In the genomic region with DNA sequence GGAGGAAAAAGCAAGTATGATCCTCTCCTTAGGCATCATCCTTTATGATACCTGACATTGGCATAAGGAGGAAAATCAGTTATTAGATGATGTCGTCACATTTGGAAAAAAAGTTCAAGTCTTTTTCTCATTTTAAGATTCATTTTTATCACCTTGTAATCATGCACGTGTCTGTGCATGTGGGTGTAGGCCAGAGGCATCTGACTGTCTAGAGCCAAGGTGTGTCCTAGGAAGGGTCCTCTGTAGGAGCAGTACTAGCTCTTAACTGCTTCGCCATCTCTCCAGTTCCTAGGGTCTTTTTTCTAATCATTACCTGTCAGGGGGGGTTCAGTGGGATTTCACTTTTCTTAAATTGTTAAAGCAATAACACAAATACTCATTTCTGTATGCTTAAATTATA, we compare ENCODE assay signal across 8 mouse cellular contexts. TPM values are rescaled to one million over a fixed set of nuclear protein-coding genes. Genes with fewer than 3 reads are reported as not detected.
DNase-seq lines count a peak whose midpoint lies in the region; ATAC-seq and TF ChIP-seq lines count a peak whose summit lies in the region.

No protein-coding gene starts in this region.

- 49% methylated on average over 3 of the region's 3 CpGs for WGBS in heart, adult 2 months
- 34% methylated on average over 3 of the region's 3 CpGs for WGBS in forebrain, embryonic 16.5 days
- WGBS in liver, postnatal 0 days (ENCODE audit: insufficient replicate concordance), result 52% methylated on average over 3 of the region's 3 CpGs

- DNase-seq in heart, adult 2 months, result no peak
- no peak for DNase-seq in heart, adult 8-10 months (ENCODE audit: low spot score)
- DNase-seq in liver, postnatal 0 days, result no peak
- no peak for DNase-seq in urinary bladder, adult 18-20 months (ENCODE audit: low spot score in 2 of 2)
- DNase-seq in adrenal gland, postnatal 14 days, result no peak
- DNase-seq in layer of hippocampus, postnatal 25 days (ENCODE audit: extremely low spot score in 1 of 2, low spot score in 1 of 2), result no peak

- TF ChIP-seq CTCF in heart, adult 2 months (IDR thresholded peaks at IDR 0.05), result no peak
- TF ChIP-seq CTCF in ES-Bruce4 (IDR thresholded peaks at IDR 0.05; ENCODE audit: low read depth, low read length), result no peak
- no peak for TF ChIP-seq CTCF in liver, postnatal 0 days (IDR thresholded peaks at IDR 0.05; ENCODE audit: low read depth)

- no peaks in the 10 kb centered on the region for H3K27me3 ChIP-seq in heart, adult 2 months (ENCODE audit: control insufficient read depth, insufficient read depth, low read length)
- H3K27me3 ChIP-seq in ES-Bruce4 (ENCODE audit: control insufficient read depth, insufficient read depth, low read length, poor library complexity, severe bottlenecking), result no peaks in the 10 kb centered on the region
- H3K27me3 ChIP-seq in forebrain, embryonic 16.5 days (replicated peaks; ENCODE audit: control insufficient read depth, insufficient read depth, low read length), result no peaks in the 10 kb centered on the region
- no peaks in the 10 kb centered on the region for H3K27me3 ChIP-seq in liver, postnatal 0 days (ENCODE audit: insufficient read depth, low read length)

- H3K9ac ChIP-seq in heart, adult 2 months (ENCODE audit: low read depth, low read length), result no peak overlapping the region
- H3K9ac ChIP-seq in ES-Bruce4 (ENCODE audit: low read depth, poor library complexity, severe bottlenecking), result no peak overlapping the region
- peak overlapping the region; percentile 39; the same call in 1 of the 2 replicates for H3K9ac ChIP-seq in forebrain, embryonic 16.5 days (replicated peaks; ENCODE audit: low read depth, low read length)
- H3K9ac ChIP-seq in liver, postnatal 0 days (replicated peaks), result no peak overlapping the region

- no peaks in the 10 kb centered on the region for H3K36me3 ChIP-seq in heart, adult 2 months (ENCODE audit: control insufficient read depth, insufficient read depth, low read length)
- no peaks in the 10 kb centered on the region for H3K36me3 ChIP-seq in ES-Bruce4 (ENCODE audit: control insufficient read depth, insufficient read depth, low read length, poor library complexity, severe bottlenecking)
- no peaks in the 10 kb centered on the region for H3K36me3 ChIP-seq in forebrain, embryonic 16.5 days (ENCODE audit: control insufficient read depth, insufficient read depth)
- no peaks in the 10 kb centered on the region for H3K36me3 ChIP-seq in liver, postnatal 0 days (replicated peaks; ENCODE audit: insufficient read depth, low read length)

- peaks cover 3% of the 10 kb centered on the region for H3K4me1 ChIP-seq in heart, adult 2 months (ENCODE audit: control insufficient read depth, insufficient read depth, low read length)
- H3K4me1 ChIP-seq in ES-Bruce4 (ENCODE audit: control insufficient read depth, insufficient read depth, low read length), result no peaks in the 10 kb centered on the region
- H3K4me1 ChIP-seq in forebrain, embryonic 16.5 days (replicated peaks; ENCODE audit: control insufficient read depth, insufficient read depth, low read length), result peaks cover 3% of the 10 kb centered on the region
- no peaks in the 10 kb centered on the region for H3K4me1 ChIP-seq in liver, postnatal 0 days (ENCODE audit: insufficient read depth)

- peak overlapping the region; percentile 56 for H3K4me2 ChIP-seq in forebrain, embryonic 16.5 days (ENCODE audit: low read length)
- H3K4me2 ChIP-seq in liver, postnatal 0 days (ENCODE audit: low read depth, low read length), result peak overlapping the region; percentile 56

- TF ChIP-seq EP300 in heart, adult 2 months (IDR thresholded peaks at IDR 0.05; ENCODE audit: insufficient read depth, low read depth, low read length), result no peak
- TF ChIP-seq EP300 in ES-Bruce4 (IDR thresholded peaks at IDR 0.05; ENCODE audit: insufficient read depth, low read depth, low read length), result no peak
- no peak for TF ChIP-seq EP300 in liver, postnatal 0 days (IDR thresholded peaks at IDR 0.05; ENCODE audit: low read depth)

- intact Hi-C loops in heart, adult 2 months (cut with DNase I), result no loop called here

- no peaks in the 10 kb centered on the region for H3K9me3 ChIP-seq in ES-Bruce4 (replicated peaks; ENCODE audit: control insufficient read depth, insufficient read depth, low read length, poor library complexity, severe bottlenecking)
- H3K9me3 ChIP-seq in forebrain, embryonic 16.5 days (ENCODE audit: control insufficient read depth, low read length), result no peaks in the 10 kb centered on the region
- H3K9me3 ChIP-seq in liver, postnatal 0 days (ENCODE audit: low read length), result no peaks in the 10 kb centered on the region

- H3K4me3 ChIP-seq in heart, adult 2 months, result peak overlapping the region; percentile 65; the same call in 1 of the 2 replicates
- H3K4me3 ChIP-seq in ES-Bruce4 (ENCODE audit: low read depth, low read length), result peak overlapping the region; percentile 44
- peak overlapping the region; percentile 31 for H3K4me3 ChIP-seq in forebrain, embryonic 16.5 days (replicated peaks; ENCODE audit: low read length)
- H3K4me3 ChIP-seq in liver, postnatal 0 days (ENCODE audit: low read depth, low read length), result peak overlapping the region; percentile 58

- no peaks in the 10 kb centered on the region for H3K79me2 ChIP-seq in heart, adult 2 months (replicated peaks; ENCODE audit: control insufficient read depth, insufficient read depth, low read length)

- peak overlapping the region; percentile 8; the same call in 1 of the 2 replicates for H3K27ac ChIP-seq in heart, adult 2 months
- no peak overlapping the region for H3K27ac ChIP-seq in ES-Bruce4 (ENCODE audit: insufficient read depth, low read length)
- peak overlapping the region; percentile 37; the same call in 1 of the 2 replicates for H3K27ac ChIP-seq in forebrain, embryonic 16.5 days (ENCODE audit: low read length)
- no peak overlapping the region for H3K27ac ChIP-seq in liver, postnatal 0 days (ENCODE audit: low read depth)

- TF ChIP-seq POLR2A in heart, adult 2 months (IDR thresholded peaks at IDR 0.05; ENCODE audit: insufficient read depth, low read depth, low read length), result no peak
- no peak for TF ChIP-seq POLR2A in ES-Bruce4 (IDR thresholded peaks at IDR 0.05; ENCODE audit: insufficient read depth, low read length)

- peak; percentile 53 for ATAC-seq in forebrain, embryonic 16.5 days
- ATAC-seq in liver, postnatal 0 days, result no peak

RNA-seq across cellular contexts. Expression of a gene that starts 0.8 kb away (rescaled TPM):
- total RNA-seq in heart, adult 2 months (2021), result 1 to 10 TPM; 3.5 to 4.4 TPM
- 1.4 and 4.0 TPM in 2 replicates for polyA plus RNA-seq in heart, adult 2 months (2012; rRNA removed)
- 1 to 10 TPM; 3.8 to 4.5 (median 4.3) TPM for total RNA-seq in heart, adult 8-10 months (2022)
- polyA plus RNA-seq in ES-Bruce4 (2011; ENCODE audit: insufficient read depth, insufficient read length, low read depth, missing spikeins), result 35.7 and 45.4 TPM in 2 replicates
- 51.9 and 54.2 TPM in 2 replicates for polyA plus RNA-seq in forebrain, embryonic 16.5 days (2015; fragmentation: Nextera tagmentation; extraction: Ambion mirVana)
- 9.9 and 10.0 TPM in 2 replicates for polyA plus RNA-seq in liver, postnatal 0 days (2015; fragmentation: Nextera tagmentation; extraction: Ambion mirVana)
- total RNA-seq in adrenal gland, postnatal 14 days (2021), result 20.5 and 24.2 TPM in 2 replicates
- 10 to 100 TPM; 41.1 to 42.4 TPM for total RNA-seq in layer of hippocampus, postnatal 25 days (2021)

Comparison
In these comparisons a context has a peak if more than half of its experiments do, and no peak if none do; other contexts are left out.
1. H3K27ac ChIP-seq: peak in heart, adult 2 months (single experiment) and forebrain, embryonic 16.5 days (single experiment); none in ES-Bruce4 (single experiment) and liver, postnatal 0 days (single experiment).
2. Peak in every context shown above with its lines, with median percentiles within 50 percentile points of each other: H3K4me3 ChIP-seq.